Mouse (Mus musculus) intestine, embryonic 15.5 days (tissue): ENCODE data around the gene Lsm11. TPM values are rescaled to one million over a fixed set of nuclear protein-coding genes. Genes with fewer than 3 reads are reported as not detected.
A peak's percentile ranks its signal among the peaks of the same experiment; 100 is the strongest.

Source experiments
- ATAC-seq: fragments of 200-750 bp; cut with Nextera tagmentation; 2 replicates; pipeline ENCODE4 v1.8.0; 2017; ENCODE audit warnings: moderate TSS enrichment, moderate library complexity
- H3K27ac ChIP-seq: fragments of 300-500 bp; sonication (generic); 2 replicates; pipeline ENCODE4 v1.5.1; 2015; ENCODE audit warnings: mild to moderate bottlenecking, inconsistent platforms
- H3K27me3 ChIP-seq: fragments of 300-500 bp; sonication (generic); replicated peaks from 2 replicates; pipeline ENCODE4 v1.6.1; 2015; ENCODE audit warnings: inconsistent platforms
- H3K36me3 ChIP-seq: fragments of 300-500 bp; sonication (generic); 2 replicates; pipeline ENCODE4 v1.6.1; 2015; ENCODE audit warnings: inconsistent platforms
- H3K4me1 ChIP-seq: fragments of 300-500 bp; sonication (generic); replicated peaks from 2 replicates; pipeline ENCODE4 v1.6.1; 2015; ENCODE audit warnings: inconsistent platforms
- H3K4me2 ChIP-seq: fragments of 300-500 bp; sonication (generic); replicated peaks from 2 replicates; pipeline ENCODE4 v1.6.1; 2015; ENCODE audit warnings: mild to moderate bottlenecking, inconsistent platforms
- H3K4me3 ChIP-seq: fragments of 300-500 bp; sonication (generic); replicated peaks from 2 replicates; pipeline ENCODE4 v1.5.1; 2015; ENCODE audit warnings: inconsistent platforms
- H3K9ac ChIP-seq: fragments of 300-500 bp; sonication (generic); 2 replicates; pipeline ENCODE4 v1.6.1; 2015; ENCODE audit warnings: inconsistent platforms
- H3K9me3 ChIP-seq: fragments of 300-500 bp; sonication (generic); 2 replicates; pipeline ENCODE4 v1.6.1; 2016; ENCODE audit warnings: inconsistent platforms
- WGBS: fragments of 180-500 bp; shearing (Covaris S2); methylation state at CpG from one replicate; pipeline ENCODE4 v1.1.7; 2015; 5-methylcytosine and 5-hydroxymethylcytosine counted together
- polyA plus RNA-seq: library from polyadenylated mRNA; unstranded; fragments of >200 nt; fragmentation: Nextera tagmentation; extraction: Ambion mirVana; gene quantifications from 2 replicates; pipeline ENCODE4 v1.2.1, GENCODE M21; 2015

Gene Lsm11
- 5.6 and 6.7 TPM in 2 replicates for polyA plus RNA-seq

- Histone ChIP-seq H3K4me3 (peak within 1 kb of the TSS; percentile 77), H3K27ac (peak within 1 kb of the TSS; percentile 60), H3K9me3 (no peaks in the 10 kb centered on the region), H3K27me3 (no peaks in the 10 kb centered on the region), H3K4me2 (peak within 1 kb of the TSS; percentile 88), H3K36me3 (peaks cover 2% of the 10 kb centered on the region), H3K4me1 (no peaks in the 10 kb centered on the region), H3K9ac (peak within 1 kb of the TSS; percentile 78)
- under 1% methylated on average over 46 of the region's 55 CpGs for WGBS
- peak; percentile 95 for ATAC-seq
These were observed at the start of gene Lsm11 for GRCm38 (mm10) chr11:45944643-45945156. TSS of gene Lsm11 (minus strand) at chr11:45944935.

- ATAC-seq, result no peak
- Histone ChIP-seq H3K36me3 (no peaks in the 10 kb centered on the region), H3K9me3 (no peaks in the 10 kb centered on the region), H3K9ac (no peak overlapping the region), H3K27me3 (no peaks in the 10 kb centered on the region), H3K27ac (no peak overlapping the region), H3K4me1 (0 out of 2 replicates have a peak, but pooled peaks cover 3% of the 10 kb centered on the region), H3K4me2 (peak overlapping the region; percentile 66), H3K4me3 (0 out of 2 replicates have a peak overlapping the region, but pooled peaks have one; percentile 20)
- WGBS, result 46% methylated on average over 13 of the region's 13 CpGs
These were observed 47.4 kb upstream of the Lsm11 start for GRCm38 (mm10) chr11:45992087-45992486.

GRCm38 (mm10) chr11:45991604-45992003 lies 46.9 kb upstream of the Lsm11 start:
- Histone ChIP-seq H3K27ac (no peak overlapping the region), H3K36me3 (no peaks in the 10 kb centered on the region), H3K9ac (peak overlapping the region; percentile 18; the same call in 1 of the 2 replicates), H3K4me2 (peak overlapping the region; percentile 66), H3K27me3 (no peaks in the 10 kb centered on the region), H3K9me3 (no peaks in the 10 kb centered on the region), H3K4me1 (0 out of 2 replicates have a peak, but pooled peaks cover 3% of the 10 kb centered on the region), H3K4me3 (peak overlapping the region; percentile 20)
- 0 out of 2 replicates have a peak, but pooled peaks have one; percentile 31 for ATAC-seq
- 6% methylated on average over 16 of the region's 16 CpGs for WGBS

- WGBS, result 41% methylated on average over 19 of the region's 19 CpGs
- ATAC-seq, result peak; percentile 52
- Histone ChIP-seq H3K27me3 (no peaks in the 10 kb centered on the region), H3K4me2 (peak overlapping the region; percentile 94), H3K4me1 (peaks cover 7% of the 10 kb centered on the region; the same call in 1 of the 2 replicates), H3K27ac (0 out of 2 replicates have a peak overlapping the region, but pooled peaks have one; percentile 54), H3K9me3 (no peaks in the 10 kb centered on the region), H3K4me3 (peak overlapping the region; percentile 71), H3K36me3 (no peaks in the 10 kb centered on the region), H3K9ac (peak overlapping the region; percentile 77)
These were observed 36.1 kb upstream of the Lsm11 start for GRCm38 (mm10) chr11:45980893-45981253.

- H3K27me3 ChIP-seq, result no peaks in the 10 kb centered on the region
- no peaks in the 10 kb centered on the region for H3K36me3 ChIP-seq
- peak within 1 kb of the TSS; percentile 54 for H3K27ac ChIP-seq
- H3K4me1 ChIP-seq, result peaks cover 7% of the 10 kb centered on the region; the same call in 1 of the 2 replicates
- peak within 1 kb of the TSS; percentile 77 for H3K9ac ChIP-seq
- WGBS, result 13% methylated on average over 74 of the region's 115 CpGs
- peak within 1 kb of the TSS; percentile 71 for H3K4me3 ChIP-seq
- no peaks in the 10 kb centered on the region for H3K9me3 ChIP-seq
- peak; percentile 92 for ATAC-seq
- peak within 1 kb of the TSS; percentile 94 for H3K4me2 ChIP-seq
These were observed 35.5 kb upstream of the Lsm11 start, which contains the start of gene Sox30 for GRCm38 (mm10) chr11:45979946-45980892. TSS of gene Sox30 (plus strand) at chr11:45980310.

- no peaks in the 10 kb centered on the region for H3K27me3 ChIP-seq
- 83% methylated on average over 3 of the region's 3 CpGs for WGBS
- H3K27ac ChIP-seq, result no peak overlapping the region
- peaks cover 7% of the 10 kb centered on the region; the same call in 1 of the 2 replicates for H3K4me1 ChIP-seq
- no peak overlapping the region for H3K4me3 ChIP-seq
- no peak overlapping the region for H3K9ac ChIP-seq
- ATAC-seq, result no peak
- H3K9me3 ChIP-seq, result no peaks in the 10 kb centered on the region
- H3K4me2 ChIP-seq, result no peak overlapping the region
- no peaks in the 10 kb centered on the region for H3K36me3 ChIP-seq
These were observed 31.3 kb upstream of the Lsm11 start for GRCm38 (mm10) chr11:45976061-45976460.

GRCm38 (mm10) chr11:45974466-45974865 lies 29.7 kb upstream of the Lsm11 start:
- H3K27me3 ChIP-seq, result no peaks in the 10 kb centered on the region
- no peaks in the 10 kb centered on the region for H3K36me3 ChIP-seq
- no peaks in the 10 kb centered on the region for H3K4me1 ChIP-seq
- H3K4me3 ChIP-seq, result no peak overlapping the region
- no peak for ATAC-seq
- H3K9ac ChIP-seq, result no peak overlapping the region
- H3K4me2 ChIP-seq, result no peak overlapping the region
- 87% methylated on average over 8 of the region's 8 CpGs for WGBS
- no peak overlapping the region for H3K27ac ChIP-seq
- H3K9me3 ChIP-seq, result no peaks in the 10 kb centered on the region

- Histone ChIP-seq H3K27me3 (no peaks in the 10 kb centered on the region), H3K4me1 (no peaks in the 10 kb centered on the region), H3K27ac (no peak overlapping the region), H3K36me3 (no peaks in the 10 kb centered on the region), H3K4me3 (no peak overlapping the region), H3K9me3 (no peaks in the 10 kb centered on the region), H3K9ac (no peak overlapping the region), H3K4me2 (no peak overlapping the region)
- 78% methylated on average over 5 of the region's 5 CpGs for WGBS
- ATAC-seq, result no peak
These were observed 28.9 kb upstream of the Lsm11 start for GRCm38 (mm10) chr11:45973635-45974034.

GRCm38 (mm10) chr11:45968466-45968865 lies 23.7 kb upstream of the Lsm11 start:
- H3K36me3 ChIP-seq, result no peaks in the 10 kb centered on the region
- H3K27me3 ChIP-seq, result no peaks in the 10 kb centered on the region
- no peak overlapping the region for H3K9ac ChIP-seq
- 87% methylated on average over 3 of the region's 3 CpGs for WGBS
- H3K4me2 ChIP-seq, result no peak overlapping the region
- H3K27ac ChIP-seq, result no peak overlapping the region
- no peak overlapping the region for H3K4me3 ChIP-seq
- no peak for ATAC-seq
- H3K4me1 ChIP-seq, result no peaks in the 10 kb centered on the region
- no peaks in the 10 kb centered on the region for H3K9me3 ChIP-seq

GRCm38 (mm10) chr11:45966896-45967295 lies 22.2 kb upstream of the Lsm11 start:
- Histone ChIP-seq H3K4me2 (no peak overlapping the region), H3K36me3 (no peaks in the 10 kb centered on the region), H3K9me3 (no peaks in the 10 kb centered on the region), H3K27ac (no peak overlapping the region), H3K4me1 (no peaks in the 10 kb centered on the region), H3K27me3 (no peaks in the 10 kb centered on the region), H3K4me3 (no peak overlapping the region), H3K9ac (no peak overlapping the region)
- 74% methylated on average over 4 of the region's 4 CpGs for WGBS
- ATAC-seq, result no peak

GRCm38 (mm10) chr11:45960003-45960402 lies 15.3 kb upstream of the Lsm11 start:
- no peak for ATAC-seq
- no peaks in the 10 kb centered on the region for H3K27me3 ChIP-seq
- H3K27ac ChIP-seq, result no peak overlapping the region
- no peak overlapping the region for H3K4me2 ChIP-seq
- H3K4me3 ChIP-seq, result no peak overlapping the region
- WGBS, result 78% methylated on average over 5 of the region's 5 CpGs
- no peak overlapping the region for H3K9ac ChIP-seq
- H3K36me3 ChIP-seq, result no peaks in the 10 kb centered on the region
- H3K4me1 ChIP-seq, result no peaks in the 10 kb centered on the region
- H3K9me3 ChIP-seq, result no peaks in the 10 kb centered on the region

GRCm38 (mm10) chr11:45959598-45959997 lies 14.9 kb upstream of the Lsm11 start:
- Histone ChIP-seq H3K4me3 (no peak overlapping the region), H3K4me1 (0 out of 2 replicates have a peak, but pooled peaks cover 2% of the 10 kb centered on the region), H3K27me3 (no peaks in the 10 kb centered on the region), H3K4me2 (no peak overlapping the region), H3K27ac (no peak overlapping the region), H3K36me3 (no peaks in the 10 kb centered on the region), H3K9me3 (no peaks in the 10 kb centered on the region), H3K9ac (no peak overlapping the region)
- ATAC-seq, result no peak
- WGBS, result 77% methylated on average over 3 of the region's 3 CpGs
